Comparison of ENCODE assay signal across 8 mouse cellular contexts in the genomic region with DNA sequence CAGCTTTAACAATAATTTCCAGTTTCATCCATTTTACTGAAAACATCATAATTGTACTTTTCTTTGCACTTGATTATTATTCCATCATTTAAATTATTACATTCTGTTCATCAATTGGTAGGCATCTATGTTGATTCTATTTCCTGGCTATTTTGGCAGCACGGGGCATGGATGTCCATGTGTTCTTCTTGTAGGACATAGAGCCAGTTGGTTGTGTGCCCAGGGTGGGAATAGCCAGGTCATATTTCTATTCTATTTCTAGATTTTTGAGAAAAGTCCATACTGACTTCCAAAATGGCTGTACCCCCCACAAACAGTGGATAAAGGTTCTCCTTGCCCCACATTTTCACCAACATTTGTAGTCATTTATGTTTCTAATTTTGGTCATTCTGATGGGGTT.
"Had no signal": no experiment of that assay in that cellular context is flagged by ENCODE, and none has a peak within 500 bp of the region (broad histone marks: within the 10 kb centered on the region; RNA-seq: fewer than 3 reads in every experiment).

No protein-coding gene starts in this region.

- DNase-seq: kidney, postnatal 4 days; liver; liver, embryonic 13.5 days; liver, postnatal 0 days; lung, postnatal 14 days; right cerebral cortex, postnatal 25 days; thymus, postnatal 4 days had no signal

- ATAC-seq: liver, postnatal 0 days; midbrain, embryonic 15.5 days had no signal
